Mouse (Mus musculus) ES-E14 (cell line): ENCODE results near the gene Chn1.

Experiments used
- CHD2 ChIP-seq: IDR thresholded peaks from 2 replicates; pipeline ENCODE4 v1.6.1; 2014; ENCODE audit warnings: mild to moderate bottlenecking, low read depth, low read length, inconsistent platforms
- ZC3H11A ChIP-seq: IDR thresholded peaks from 2 replicates; pipeline ENCODE4 v1.6.1; 2012; ENCODE audit warnings: low read depth, mild to moderate bottlenecking, inconsistent platforms, low read length, borderline replicate concordance
- ZNF384 ChIP-seq: IDR thresholded peaks from 2 replicates; pipeline ENCODE4 v1.6.1; 2012; ENCODE audit warnings: low read depth, low read length, inconsistent platforms

GRCm38 (mm10) chr2:73605077-73605476 lies 170.1 kb downstream of the Chn1 start:
- TF ChIP-seq ZNF384 (no peak), CHD2 (no peak), ZC3H11A (no peak)
